Mouse (Mus musculus) gastrocnemius, postnatal 4 days (tissue): ENCODE data around the gene Kctd8. TPM values are rescaled to one million over a fixed set of nuclear protein-coding genes. Genes with fewer than 3 reads are reported as not detected.
"Not testable (repeated sequence)": the region's sequence is repeated elsewhere in the genome, so short reads cannot be mapped to it uniquely, and the experiment has no call there.

Source experiments
- DNase-seq, 2 experiments: peaks; one replicate each; pipeline ENCODE4 v3.0.0; 2021 to 2022; ENCODE audit warnings: low spot score in 2 of 2, mixed read lengths in 2 of 2
- long read RNA-seq, 2 experiments: library from polyadenylated mRNA; stranded (forward); transcript quantifications; one replicate each; pipeline ENCODE4 v2.0.0; 2021
- total RNA-seq, 2 experiments: library from RNA; stranded (reverse); gene quantifications; 2 replicates each; pipeline ENCODE4 v1.2.3; 2021

Kctd8 gene
- under 1 TPM; 0.54 to 0.57 TPM for total RNA-seq
- long read RNA-seq, experiment 1, result 0 reads
- long read RNA-seq, experiment 2, partial matches to known transcripts, result 0 of 1 reads
- long read RNA-seq, experiment 2, other reads (novel, unspliced or antisense), result 0 of 1 reads

- peak; percentile 24 to 38 for DNase-seq
These were observed at the start of gene Kctd8 for GRCm38 (mm10) chr5:69340919-69341801. TSS of gene Kctd8 (minus strand) at chr5:69341679.

GRCm38 (mm10) chr5:69379072-69379471, 37.6 kb upstream of the Kctd8 start:
- no peak for DNase-seq

DNA sequence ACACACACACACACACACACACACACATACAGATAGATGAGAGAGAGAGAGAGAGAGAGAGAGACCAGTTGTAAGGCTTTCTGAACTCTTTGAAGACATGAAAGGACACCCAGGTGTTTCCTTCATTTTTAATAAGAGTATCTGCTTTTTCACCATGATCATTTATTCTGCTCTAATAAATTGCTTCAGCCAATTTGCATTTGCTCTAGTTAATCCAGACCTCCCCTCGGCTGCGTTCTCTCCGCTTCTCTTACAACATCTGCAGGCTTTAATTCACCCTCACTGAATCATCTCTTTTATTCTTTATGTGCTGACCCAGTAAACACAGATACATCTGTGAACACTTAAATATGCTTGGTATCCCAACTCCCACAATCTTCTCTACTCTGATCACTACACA, 9.1 kb upstream of the Kctd8 start:
- no peak for DNase-seq

DNA sequence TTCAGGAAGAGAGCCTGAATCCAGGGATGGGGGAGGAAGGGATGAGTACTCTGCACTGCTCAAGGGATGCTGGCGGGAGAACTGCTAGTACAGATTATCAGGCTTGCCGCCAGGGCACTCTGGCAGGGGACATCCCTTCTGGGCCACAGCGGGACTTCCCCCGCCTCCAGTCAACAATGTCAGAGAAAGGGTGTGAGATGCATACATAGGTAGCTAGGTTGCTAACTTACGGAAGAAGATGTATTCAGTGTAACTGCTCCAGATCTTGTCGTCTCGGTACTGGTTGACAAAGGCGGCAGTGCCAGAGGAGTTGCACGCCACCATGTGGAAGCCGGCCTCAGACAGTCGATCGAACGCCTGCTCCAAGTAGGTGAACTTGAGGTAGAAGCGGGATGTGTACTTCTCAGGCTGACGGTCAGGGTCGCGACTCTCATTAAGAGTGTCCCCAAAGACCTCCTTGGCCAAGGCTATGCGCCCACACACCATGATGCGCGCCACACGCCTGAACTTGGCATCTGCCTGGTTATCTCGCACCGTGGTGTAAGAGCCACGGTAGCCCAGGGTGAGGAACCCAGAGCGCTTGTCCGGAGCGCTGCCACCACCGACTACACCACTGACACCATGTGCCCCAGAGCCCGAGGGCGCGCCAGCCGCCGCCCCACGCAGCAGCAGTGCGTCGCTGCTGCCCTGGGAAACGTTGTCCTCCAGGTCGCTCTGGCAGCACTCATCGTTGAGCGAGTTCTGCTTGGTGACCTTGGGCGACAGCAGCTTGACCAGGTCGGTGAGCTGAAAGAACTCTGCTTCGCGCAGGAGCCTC, 1.2 kb downstream of the Kctd8 start:
- peak in 1 of 2 experiments; percentile 8 for DNase-seq

DNA sequence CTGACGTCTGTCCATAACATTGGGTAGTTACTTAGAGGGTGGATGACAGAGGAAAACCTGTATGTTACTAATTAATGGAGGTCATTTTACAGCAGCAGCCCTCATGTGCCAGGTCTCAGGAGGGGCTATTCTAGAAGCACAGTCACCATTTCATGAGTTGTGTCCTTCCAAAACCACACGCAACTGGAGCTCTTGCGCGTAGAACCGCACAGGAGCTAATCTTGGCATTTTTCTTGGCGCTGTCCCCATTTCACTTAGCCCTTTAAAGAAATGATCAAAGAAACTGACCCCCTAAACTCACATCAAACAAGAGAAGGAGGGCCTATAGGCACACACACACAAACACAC, 1.9 kb downstream of the Kctd8 start:
- DNase-seq, result no peak

DNA sequence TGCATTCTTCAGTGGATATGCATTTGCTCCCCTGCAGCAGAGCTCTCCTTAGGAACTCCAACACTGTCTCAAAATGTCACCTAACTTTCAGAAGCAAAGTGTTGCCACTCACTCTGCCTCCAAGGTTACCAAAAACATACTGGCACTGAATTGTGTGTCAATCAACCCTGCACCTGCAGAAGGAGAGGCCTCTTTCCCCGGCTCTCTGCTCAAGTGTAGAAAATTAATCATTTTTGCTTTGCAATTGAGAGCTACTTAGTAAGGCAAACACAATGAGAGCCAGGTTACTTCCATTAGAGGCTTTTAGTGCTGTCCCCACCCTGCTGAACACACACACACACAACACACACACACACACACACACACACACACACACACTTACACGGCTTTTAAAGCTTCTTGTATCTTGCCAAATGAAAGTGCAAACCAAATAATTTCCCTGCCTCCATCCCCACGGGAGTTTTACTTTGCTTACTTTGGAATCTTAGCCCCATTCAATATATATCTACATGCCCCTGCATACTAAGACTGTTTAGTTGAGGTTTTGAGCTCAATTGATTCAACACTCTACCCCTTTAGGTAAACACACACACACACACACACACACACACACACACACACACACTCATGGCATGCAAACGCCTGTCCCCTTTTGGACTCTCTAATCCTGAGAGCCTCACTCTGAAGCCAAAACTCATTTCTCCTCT, 2.4 kb downstream of the Kctd8 start:
- DNase-seq, result no peak

- DNase-seq, result no peak
These were observed 13.9 kb downstream of the Kctd8 start for GRCm38 (mm10) chr5:69327561-69327960.

DNA sequence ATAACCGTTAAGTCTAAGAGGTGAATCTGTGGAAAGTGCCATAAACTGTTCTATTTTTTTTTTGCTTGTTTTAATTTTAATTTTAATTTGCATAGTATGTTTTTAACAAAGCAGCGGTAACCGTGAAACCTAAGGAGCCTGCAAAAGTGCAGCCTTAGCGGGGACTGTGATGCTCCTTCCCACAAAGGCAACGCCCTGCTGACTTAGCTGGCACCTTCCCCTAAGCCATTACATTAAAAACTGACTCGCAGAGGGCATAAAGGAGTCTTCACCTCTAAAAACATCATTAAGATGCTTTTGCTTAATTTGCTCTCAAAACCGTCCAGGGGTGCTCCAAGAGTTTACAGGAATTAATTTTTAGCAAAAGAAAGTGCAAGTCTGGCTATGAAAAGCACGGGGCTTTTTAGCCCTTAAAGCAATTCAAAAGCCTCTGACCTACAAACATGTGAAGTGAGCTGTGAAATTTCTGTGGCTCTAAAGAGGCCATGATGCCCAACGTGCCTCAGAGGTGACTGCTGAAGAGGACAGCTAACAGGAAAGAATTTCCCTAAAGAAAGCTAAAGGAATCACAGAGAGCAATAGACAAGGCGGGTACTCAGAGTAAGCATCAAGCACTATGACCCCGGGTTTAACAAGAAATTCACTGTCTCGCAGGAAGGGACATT, 16.8 kb downstream of the Kctd8 start:
- no peak for DNase-seq

DNA sequence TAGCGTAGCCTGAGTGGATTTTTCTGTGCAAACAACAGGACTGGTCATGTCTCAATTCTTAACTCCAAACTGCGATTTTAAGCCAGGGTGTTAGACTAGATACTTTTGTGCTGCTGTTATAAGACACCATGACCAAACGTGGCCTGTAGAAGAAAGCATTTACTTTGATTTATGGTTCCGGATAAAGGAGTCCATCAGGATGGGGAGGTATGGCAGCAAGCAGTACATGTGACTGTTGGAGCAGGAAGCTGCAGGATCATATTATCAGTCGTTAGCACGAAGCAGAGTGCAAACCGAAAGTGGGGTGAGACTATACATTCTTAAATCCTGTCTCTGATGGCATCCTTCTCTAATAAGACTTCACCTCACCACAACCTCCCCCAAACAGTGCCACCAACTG, 28.9 kb downstream of the Kctd8 start:
- no peak for DNase-seq

DNA sequence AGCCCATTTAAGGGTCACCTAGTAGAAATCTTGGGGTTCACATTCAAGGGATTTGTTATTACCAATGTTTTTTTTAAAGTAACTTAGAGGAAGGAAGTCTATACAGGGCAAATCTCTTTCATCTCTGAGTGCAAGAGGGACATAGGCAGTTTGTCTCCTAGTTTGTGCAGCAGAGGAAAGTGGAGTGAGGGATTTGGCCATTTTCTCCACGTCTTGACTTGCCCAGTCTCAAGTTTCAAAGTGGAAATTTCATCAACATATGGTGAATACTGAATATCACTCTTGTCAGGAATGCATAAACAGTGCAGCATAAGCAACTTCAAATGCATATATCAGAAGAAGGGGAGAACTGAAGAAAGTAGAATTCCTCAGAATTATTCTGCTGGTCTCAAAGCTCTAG, 39.8 kb downstream of the Kctd8 start:
- no peak for DNase-seq

DNA sequence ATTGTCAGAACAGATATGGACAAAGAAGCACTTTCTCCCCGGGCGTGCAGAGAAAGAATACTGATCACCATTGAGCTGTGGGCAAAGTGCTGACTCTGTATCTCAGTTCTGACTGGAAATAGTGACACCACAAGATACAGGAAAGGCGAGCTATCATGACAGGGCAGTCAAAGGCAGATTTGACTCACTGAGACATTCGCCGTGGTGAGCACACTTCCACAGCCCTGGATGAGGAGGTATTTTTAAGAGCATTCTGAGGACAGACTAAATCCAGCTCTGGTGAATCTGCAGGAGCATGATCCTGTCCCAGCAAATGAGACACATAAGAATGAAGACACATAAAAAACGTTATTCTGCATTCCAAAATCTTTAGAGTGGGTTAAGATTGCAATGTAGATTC, 49.1 kb downstream of the Kctd8 start:
- DNase-seq, result no peak

DNA sequence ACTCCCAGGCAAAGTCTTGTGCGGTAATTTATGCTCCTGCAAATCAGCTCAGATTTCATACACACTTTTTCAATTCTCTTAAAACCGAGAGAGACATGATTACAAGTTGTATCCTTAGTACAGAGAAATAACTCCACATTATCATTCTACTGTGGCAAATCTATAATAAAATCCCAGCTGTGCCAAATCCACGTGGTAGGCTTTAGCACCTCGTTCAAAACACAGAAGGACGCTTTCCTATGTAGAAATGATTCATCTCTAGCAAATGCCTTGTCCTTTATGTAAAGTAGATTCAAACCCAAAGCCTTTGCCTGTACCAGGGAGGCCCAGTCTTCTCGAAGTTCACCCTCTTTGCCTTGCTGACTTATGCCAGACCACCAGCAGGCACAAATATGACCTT, 57.1 kb downstream of the Kctd8 start:
- DNase-seq, result no peak

- DNase-seq, result no peak
These were observed 89.1 kb downstream of the Kctd8 start for GRCm38 (mm10) chr5:69252366-69252765.

DNA sequence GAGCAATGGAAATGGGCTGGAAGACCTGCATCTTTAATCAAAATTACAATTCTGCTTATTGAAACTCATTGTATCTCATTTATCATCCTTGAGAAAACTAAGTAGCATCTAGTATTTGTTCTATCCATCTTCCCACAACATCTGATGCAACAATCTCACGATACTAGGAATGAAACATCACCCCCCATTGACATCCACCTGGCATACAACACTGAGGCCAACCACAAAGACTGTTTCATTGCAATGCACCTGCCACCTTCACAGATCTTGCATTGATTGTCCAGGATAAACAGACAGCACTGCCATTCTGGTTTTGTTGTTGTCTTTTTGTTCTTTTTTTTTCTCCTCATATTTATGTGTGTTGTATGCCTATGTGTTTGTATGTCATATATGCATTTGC, 99.5 kb downstream of the Kctd8 start:
- DNase-seq, result no peak

- no peak for DNase-seq
These were observed 107.9 kb downstream of the Kctd8 start for GRCm38 (mm10) chr5:69233560-69233959.

- not testable (repeated sequence) for DNase-seq
These were observed 109.8 kb downstream of the Kctd8 start for GRCm38 (mm10) chr5:69231649-69232048.

DNA sequence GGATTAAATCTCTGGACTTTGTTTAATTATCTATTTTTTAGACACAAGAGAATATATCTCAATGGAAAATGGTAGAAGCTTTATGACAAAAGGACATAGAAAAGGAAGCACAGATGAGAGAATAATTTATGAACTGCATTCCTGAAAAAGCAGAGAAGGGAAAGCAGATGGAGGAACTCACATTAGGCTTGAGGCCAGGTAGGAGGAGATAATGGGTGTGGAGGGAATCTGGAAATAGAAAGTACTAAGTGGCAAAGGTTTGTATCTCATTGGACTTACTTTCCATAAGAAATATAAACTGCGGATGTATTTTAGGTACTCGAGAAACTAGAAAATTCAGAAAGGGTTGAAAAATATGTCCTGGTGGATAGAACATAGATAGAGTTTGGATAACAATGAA, 114.3 kb downstream of the Kctd8 start:
- no peak for DNase-seq

DNA sequence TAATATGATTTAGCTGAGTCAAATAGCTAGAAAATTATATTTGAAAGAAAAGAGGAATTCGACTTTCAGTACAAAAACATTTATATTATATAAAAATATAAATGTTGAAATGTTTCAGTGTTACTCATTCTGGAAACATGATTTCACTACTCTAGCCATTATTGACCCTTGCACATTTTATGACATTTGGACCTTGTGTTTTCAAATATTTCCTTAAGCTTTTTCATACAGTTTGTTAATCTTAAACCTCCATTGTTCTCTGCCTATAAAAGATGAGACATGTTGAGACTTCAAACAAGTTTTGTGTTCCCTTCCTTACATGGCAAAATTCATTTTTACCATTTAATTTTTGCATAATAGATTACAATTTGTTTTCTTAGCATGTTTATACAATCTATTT, 118.9 kb downstream of the Kctd8 start:
- DNase-seq, result no peak

GRCm38 (mm10) chr5:69215216-69215615, 126.3 kb downstream of the Kctd8 start:
- DNase-seq, result no peak

- DNase-seq, result no peak
These were observed 132.1 kb downstream of the Kctd8 start for GRCm38 (mm10) chr5:69209401-69209800.

GRCm38 (mm10) chr5:69207713-69208112, 133.8 kb downstream of the Kctd8 start:
- DNase-seq, result no peak
